Mouse (Mus musculus): ENCODE measurements at regions not wholly inside any gene's neighbourhood (a gene's known extent, or its start where the extent isn't known, plus 50 kb on each side); places are given as distances from the start of the nearest gene placed in this dataset.

DNA sequence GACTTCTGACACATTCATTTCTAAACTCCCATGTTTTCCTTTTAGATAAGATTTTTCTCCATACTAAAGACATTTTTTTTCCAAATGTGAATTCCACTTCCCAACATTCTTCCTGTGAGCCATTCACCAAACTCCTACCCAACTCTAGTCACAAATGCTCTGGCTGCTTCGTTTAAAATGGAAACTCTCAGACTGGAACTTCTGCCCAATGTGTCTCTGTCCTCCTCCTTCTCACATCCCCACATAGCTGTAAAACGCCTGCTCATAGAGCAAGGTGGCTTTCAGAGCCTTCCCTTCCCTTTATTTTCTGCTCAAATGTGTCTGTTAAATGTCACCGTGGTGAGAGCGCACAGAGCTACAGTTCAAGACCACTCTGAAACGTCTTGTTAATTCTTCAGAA, 50.1 kb upstream of the Mgmt start:
- no peak for ATAC-seq (replicated peaks; ENCODE audit: extremely low read depth, insufficient read depth, low FRiP score)
- H3K36me3 ChIP-seq (ENCODE audit: control insufficient read depth, insufficient read depth): no peaks in the 10 kb centered on the region
- peaks cover 7% of the 10 kb centered on the region for H3K4me1 ChIP-seq (ENCODE audit: control insufficient read depth, insufficient read depth, low read length)
- WGBS: 29% methylated on average over 5 of the region's 5 CpGs
- no peaks in the 10 kb centered on the region for H3K9me3 ChIP-seq (replicated peaks; ENCODE audit: control insufficient read depth, low read length)
- no peak overlapping the region for H3K9ac ChIP-seq (ENCODE audit: low read length)
- 0 out of 2 replicates have a peak overlapping the region, but pooled peaks have one; percentile 24 for H3K27ac ChIP-seq (ENCODE audit: low read length)
- no peaks in the 10 kb centered on the region for H3K27me3 ChIP-seq (ENCODE audit: control insufficient read depth, insufficient read depth, low read length)
- H3K4me3 ChIP-seq (ENCODE audit: low read length): no peak overlapping the region
- no peak overlapping the region for H3K4me2 ChIP-seq (ENCODE audit: low read depth, low read length)
